Mouse (Mus musculus) G1E-ER4 (cell line): ENCODE data around the gene Zfp691. TPM values are rescaled to one million over a fixed set of nuclear protein-coding genes. Genes with fewer than 3 reads are reported as not detected.

Experiments
- GATA1 ChIP-seq: IDR thresholded peaks from one replicate; pipeline ENCODE4 v1.8.0; 2012; ENCODE audit warnings: low read length, inconsistent platforms
- polyA plus RNA-seq: library from polyadenylated mRNA; stranded (reverse); fragments of >175 nt; gene quantifications from 2 replicates; pipeline ENCODE4 v1.2.3, GENCODE M21; 2012

Zfp691 gene
- polyA plus RNA-seq, 1 experiment, result 10.8 TPM

GRCm38 (mm10) chr4:119181456-119181855 lies 7.5 kb upstream of the Zfp691 start:
- no peak for TF ChIP-seq GATA1

DNA sequence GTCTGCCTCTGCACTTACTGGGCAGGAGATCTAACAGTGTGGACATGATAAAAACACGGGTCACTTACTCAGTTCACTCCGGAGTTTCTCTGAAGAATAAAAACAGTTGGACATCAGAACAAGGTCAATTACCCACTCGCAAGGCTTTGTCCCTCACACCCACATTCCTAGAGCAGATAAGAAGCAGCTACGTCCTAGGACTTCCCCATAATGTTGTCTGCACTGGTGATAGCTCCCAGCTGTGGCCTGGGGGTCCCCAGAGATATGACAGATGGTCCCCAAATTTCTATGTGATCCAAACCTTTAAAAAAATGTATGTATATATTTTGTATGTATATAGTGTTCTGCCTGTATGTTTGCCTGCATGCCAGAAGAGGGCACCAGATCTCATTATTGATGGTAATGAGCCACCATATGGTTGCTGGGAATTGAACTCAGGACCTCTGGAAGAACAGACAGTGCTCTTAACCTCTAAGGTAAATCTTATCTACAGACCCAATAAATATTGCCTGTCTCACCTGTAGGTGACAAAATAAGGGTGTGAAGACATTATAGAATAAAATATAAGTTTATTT lies 6.2 kb upstream of the Zfp691 start:
- no peak for TF ChIP-seq GATA1

- TF ChIP-seq GATA1, result no peak
Observed at GRCm38 (mm10) chr4:119178331-119178730, 4.3 kb upstream of the Zfp691 start.

DNA sequence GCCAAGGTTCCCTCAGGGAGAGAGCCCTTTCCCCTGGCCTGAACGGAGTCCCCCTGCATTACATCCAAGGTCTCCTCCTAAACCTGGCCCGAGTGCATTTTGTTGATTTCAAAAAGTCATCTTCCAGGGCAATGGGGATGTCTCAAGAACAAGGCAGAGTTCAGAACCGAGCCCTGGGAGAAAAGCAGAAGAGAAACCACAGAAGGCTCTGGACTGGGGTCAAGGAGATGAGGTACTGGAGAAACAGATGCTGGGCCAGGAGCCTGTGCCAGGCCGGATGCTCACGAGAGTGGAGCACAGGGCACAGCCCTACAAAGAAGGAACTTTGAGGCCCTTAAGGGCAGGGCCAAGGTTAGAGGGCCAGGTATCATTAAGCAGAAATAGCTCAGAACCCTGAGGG lies 3.7 kb upstream of the Zfp691 start:
- no peak for TF ChIP-seq GATA1

DNA sequence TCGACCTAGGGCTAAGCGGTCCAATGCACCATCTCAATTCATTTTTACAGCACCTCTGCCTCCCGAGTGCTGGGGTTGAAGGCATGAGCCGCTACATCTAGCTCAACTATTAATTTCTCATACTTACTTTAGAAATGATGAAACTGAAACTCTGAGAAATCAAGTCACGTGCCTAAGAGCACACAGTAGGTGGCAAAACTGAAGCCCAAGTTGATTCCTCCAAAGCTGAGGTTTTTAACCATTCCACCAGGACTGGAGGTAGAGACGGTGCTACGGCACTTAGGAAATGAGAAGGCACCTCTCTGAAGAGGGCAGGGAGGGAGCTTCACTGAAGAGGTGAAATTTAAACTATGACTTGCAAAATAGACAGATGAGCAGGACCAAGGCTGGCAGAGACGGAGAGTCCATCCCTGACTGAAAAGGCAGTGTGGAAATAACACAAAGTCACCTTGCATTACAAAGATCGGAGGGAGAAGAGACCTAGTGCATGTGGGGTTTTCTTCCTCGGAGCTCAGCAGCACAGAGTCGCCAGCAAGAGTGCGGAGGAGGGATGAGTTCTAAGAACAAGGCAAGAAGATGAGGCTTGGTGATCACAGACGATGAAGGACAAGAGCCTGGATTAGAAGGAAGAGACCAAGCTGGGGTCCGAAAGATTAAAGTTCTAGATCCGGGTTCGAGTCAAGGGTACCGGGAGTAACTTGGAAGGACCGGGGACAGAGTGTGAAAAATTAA lies 910 bp downstream of the Zfp691 start:
- no peak for TF ChIP-seq GATA1

- TF ChIP-seq GATA1, result no peak
Observed at GRCm38 (mm10) chr4:119167663-119168062, 6.3 kb downstream of the Zfp691 start.

DNA sequence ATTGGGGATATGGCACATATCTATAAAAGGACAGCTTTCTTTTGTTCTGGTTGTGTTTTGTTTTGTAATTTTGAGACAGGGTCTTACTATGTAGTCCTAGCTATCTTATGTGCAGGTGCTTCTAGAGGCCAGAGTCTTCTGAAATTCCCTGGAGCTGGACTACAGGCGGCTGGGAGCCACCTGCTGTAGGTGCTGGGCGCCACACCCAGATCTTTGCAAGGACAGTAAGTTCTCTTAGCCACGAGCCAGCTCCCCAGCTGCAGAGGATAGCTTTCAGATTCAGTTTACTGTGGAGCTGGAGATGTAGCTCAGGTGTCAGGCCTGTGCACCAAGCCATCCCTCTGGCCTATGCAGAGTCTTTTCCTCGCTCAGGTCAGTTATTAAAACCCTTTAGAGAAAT lies 6.9 kb downstream of the Zfp691 start:
- no peak for TF ChIP-seq GATA1

DNA sequence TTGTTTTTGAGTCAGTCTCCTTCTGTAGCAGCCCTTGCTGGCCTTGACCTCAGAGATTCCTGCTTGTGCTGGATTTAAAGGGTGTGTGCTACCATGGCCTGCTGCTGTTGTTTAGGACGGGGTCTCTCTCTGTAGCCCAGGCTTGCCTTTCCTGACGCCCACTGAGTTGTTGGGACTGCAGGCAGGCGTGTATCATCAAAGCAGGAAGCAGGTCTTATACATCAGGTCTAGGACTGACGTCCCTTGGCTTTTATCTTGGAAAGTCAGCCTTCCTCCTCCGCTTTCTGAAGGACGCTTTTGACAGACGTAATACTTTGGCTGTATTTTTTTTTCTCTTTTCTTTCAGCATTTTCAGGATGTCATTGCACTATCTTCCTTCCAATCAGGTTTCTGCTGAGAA lies 8.1 kb downstream of the Zfp691 start:
- TF ChIP-seq GATA1, result no peak

- no peak for TF ChIP-seq GATA1
Observed at GRCm38 (mm10) chr4:119162990-119163389, 11.0 kb downstream of the Zfp691 start.

DNA sequence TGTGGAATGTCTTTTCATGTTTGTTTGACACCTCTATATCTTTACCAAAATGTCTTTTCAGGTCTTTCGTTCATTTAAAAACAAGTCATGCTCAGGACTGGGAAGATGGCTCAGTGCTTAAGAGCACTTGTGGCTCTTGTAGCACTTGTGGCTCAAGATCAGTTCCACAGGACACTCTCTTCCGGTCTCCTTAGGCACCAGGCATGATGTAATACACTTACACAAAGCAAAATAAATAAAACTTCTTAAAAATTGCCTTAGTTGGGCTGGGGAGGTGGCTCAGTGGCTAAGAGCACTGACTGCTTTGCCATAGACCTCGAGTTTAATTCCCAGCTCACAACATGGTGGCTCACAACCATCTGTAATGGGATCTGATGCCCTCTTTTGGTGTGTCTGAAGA lies 12.6 kb downstream of the Zfp691 start:
- TF ChIP-seq GATA1, result no peak

DNA sequence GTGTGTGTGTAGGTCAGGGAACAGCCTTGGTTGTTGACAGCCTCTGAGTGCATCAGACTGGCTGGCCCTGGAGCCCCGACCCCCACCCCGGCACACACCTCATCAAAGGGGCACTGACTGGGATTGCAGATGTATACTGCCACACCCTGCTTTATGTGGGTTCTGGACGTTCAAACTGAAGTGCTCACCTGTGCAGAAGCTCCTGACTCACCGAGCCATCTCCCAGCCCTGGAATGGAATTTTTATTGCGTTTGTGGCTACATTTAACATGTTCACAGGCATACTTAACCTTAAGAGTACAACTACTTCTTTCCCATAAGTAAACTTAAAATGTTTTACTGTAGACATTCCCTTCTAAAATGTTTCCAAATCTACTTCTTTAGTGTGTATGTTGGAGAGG lies 16.1 kb downstream of the Zfp691 start:
- no peak for TF ChIP-seq GATA1

DNA sequence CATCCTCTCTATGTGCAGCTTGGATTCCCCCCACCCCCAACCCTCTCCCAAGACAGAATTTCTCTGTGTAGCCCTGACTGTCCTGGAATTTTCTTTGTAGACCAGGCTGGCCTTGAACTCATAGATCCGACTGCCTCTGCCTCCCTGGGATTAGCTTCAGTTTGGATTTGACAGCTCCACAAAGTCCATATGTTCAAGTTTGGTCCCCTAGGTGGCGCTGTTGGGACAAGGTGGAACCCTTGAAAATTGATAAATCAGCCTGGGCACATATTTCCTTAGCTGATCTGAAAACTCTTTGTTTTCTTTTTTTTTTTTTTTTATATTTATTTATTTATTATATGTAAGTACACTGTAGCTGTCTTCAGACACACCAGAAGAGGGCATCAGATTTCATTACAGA lies 16.8 kb downstream of the Zfp691 start:
- no peak for TF ChIP-seq GATA1

DNA sequence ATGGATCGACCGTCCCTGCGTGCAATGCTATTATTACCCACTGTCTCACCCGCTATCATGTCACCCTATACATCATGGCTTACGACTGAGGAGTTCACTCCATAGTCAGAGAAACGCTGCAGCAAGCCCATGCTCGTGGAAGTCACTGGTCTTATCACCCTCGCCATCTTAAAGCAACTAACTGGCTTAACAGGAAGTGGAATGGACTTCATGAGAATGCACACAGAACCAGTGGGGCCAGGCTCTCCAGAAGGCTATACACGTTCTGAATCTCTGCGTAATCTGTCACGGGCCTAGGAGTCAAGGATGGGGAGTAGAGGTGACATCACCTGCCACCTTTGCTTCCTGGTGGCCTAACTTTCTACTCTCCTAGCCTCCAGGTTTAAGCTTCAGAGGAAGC lies 25.3 kb downstream of the Zfp691 start:
- no peak for TF ChIP-seq GATA1

- TF ChIP-seq GATA1, result no peak
Observed at GRCm38 (mm10) chr4:119147347-119147746, 26.6 kb downstream of the Zfp691 start.

DNA sequence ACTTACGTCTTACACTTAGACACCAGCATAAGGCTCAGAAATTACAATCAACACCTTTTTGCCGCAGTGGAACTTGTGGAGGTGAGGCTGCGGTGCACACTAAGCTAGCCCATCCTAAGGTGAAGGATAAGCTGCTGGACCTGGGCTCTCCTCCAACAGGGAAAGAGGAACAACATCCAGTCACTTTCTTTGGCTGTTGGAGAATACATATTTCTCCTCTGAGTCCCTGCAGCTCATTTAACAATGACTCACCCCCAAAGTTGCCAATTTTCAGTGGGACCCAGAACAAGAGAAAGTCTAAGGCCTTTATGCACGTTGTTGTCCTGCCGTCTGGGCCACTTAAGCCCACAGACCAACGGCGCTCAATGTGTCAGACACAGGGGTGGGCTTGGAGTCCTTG lies 27.2 kb downstream of the Zfp691 start:
- no peak for TF ChIP-seq GATA1

DNA sequence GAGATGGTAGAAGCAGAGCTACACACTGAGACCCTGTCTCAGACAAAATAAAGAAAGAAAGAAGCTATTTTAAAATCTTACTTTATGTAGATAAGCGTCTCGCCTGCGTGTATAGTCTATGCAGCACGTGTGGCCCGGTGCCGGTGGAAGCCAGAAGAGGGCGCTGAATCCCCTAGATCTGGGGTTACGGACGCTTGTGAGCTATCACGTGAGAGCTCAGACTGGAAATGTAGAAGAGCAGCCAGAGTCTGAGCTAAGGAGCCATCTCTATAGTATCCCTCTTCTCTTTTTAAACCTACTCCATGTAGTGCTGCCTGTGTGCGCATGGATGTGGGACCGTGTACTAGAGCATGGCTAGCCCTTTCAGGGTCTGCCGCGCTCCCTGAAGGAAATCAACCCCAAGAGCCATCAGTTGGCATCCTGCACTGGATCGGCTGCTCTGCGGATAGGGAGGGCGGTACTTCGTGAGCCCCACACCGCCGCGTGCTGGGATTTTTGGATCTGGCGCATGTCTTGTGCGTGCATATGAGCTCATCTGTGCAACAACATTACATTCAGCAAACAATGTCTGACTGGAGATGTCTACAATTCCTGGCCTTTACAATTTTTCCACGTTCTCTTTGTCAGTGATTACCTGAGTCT lies 31.6 kb downstream of the Zfp691 start:
- no peak for TF ChIP-seq GATA1

DNA sequence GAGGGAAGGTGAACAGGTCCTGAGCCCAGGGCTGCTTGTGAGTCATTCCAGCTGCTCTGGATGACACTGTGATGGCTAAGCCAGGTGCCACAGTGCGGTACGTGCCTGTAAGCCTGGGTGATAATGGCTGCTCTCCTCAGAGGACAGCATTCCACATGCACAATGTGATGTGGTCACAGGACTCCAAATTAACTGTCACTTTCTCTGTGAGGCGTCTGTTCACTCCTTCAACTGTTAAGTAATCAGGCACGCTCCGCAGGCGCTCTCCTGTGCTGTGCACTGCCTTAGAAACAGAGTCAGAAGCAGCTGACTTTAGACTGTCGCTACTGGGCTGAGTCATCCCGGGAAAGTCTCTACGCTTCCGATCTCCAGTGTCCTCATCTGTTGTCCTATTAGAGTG lies 32.8 kb downstream of the Zfp691 start:
- TF ChIP-seq GATA1, result no peak

- no peak for TF ChIP-seq GATA1
Observed at GRCm38 (mm10) chr4:119140126-119140525, 33.9 kb downstream of the Zfp691 start.
